20 mouse cellular contexts compared by ENCODE assay signal in the genomic region with DNA sequence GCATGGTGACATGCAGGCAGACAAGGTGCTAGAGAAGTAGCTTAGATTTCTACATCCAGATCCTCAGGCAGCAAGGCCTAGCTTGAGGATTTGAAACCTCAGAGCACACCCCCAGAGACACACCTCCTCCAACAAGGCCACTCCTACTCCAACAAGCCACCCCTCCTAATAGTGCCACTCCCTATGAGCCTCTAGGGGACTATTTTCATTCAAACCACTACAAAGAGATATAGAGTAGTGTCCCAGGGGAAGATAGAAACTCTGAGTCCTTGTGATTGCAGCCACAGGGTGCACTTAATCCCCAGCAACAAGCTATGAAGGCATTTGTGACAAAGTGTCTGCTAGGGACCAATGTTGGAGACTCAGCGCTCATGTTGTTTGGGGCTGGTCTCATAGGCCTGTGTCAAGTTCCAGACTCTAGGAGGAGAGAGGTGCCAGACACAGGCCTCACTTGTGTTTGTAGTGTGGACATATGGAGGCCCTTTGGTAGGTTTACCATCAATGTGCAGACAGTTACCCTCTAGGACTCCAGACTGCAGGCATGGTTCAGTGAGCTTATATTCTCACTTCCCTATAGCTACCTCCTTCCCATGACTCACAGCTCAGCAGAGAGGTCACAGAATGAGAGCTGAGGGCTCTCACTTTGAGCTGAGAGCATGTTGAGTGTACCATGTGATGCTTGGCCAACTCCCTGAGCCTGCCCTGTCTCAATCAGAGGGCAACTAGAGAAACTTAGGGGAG. TPM values are rescaled to one million over a fixed set of nuclear protein-coding genes. Genes with fewer than 3 reads are reported as not detected.
DNase-seq lines count a peak whose midpoint lies in the region; ATAC-seq and TF ChIP-seq lines count a peak whose summit lies in the region.
"Had no signal": no experiment of that assay in that cellular context is flagged by ENCODE, and none has a peak within 500 bp of the region (broad histone marks: within the 10 kb centered on the region; RNA-seq: fewer than 3 reads in every experiment).

No protein-coding gene starts in this region.

- H3K4me2 ChIP-seq in liver, embryonic 11.5 days: no peak overlapping the region
- no peak overlapping the region for H3K4me2 ChIP-seq in liver, embryonic 12.5 days
- H3K4me2 ChIP-seq in liver, postnatal 0 days (ENCODE audit: low read depth, low read length): no peak overlapping the region
- H3K4me2 ChIP-seq: embryonic facial prominence, embryonic 12.5 days; liver, embryonic 13.5 days had no signal

- no peak for TF ChIP-seq EP300 in liver, postnatal 0 days (IDR thresholded peaks at IDR 0.05; ENCODE audit: low read depth)

- TF ChIP-seq CTCF in liver, postnatal 0 days (IDR thresholded peaks at IDR 0.05; ENCODE audit: low read depth): no peak

- WGBS in liver, embryonic 11.5 days: 96% methylated on average over 1 of the region's 1 CpGs
- 100% methylated on average over 1 of the region's 1 CpGs for WGBS in liver, embryonic 12.5 days (ENCODE audit: insufficient replicate concordance)
- WGBS in liver, postnatal 0 days (ENCODE audit: insufficient replicate concordance): 95% methylated on average over 1 of the region's 1 CpGs

- H3K9ac ChIP-seq in liver, embryonic 11.5 days (ENCODE audit: low read depth, low read length): no peak overlapping the region
- no peak overlapping the region for H3K9ac ChIP-seq in liver, embryonic 12.5 days
- H3K9ac ChIP-seq in liver, postnatal 0 days (replicated peaks): no peak overlapping the region
- H3K9ac ChIP-seq: embryonic facial prominence, embryonic 12.5 days; liver, embryonic 13.5 days had no signal

- no peak overlapping the region for H3K27ac ChIP-seq in liver, embryonic 11.5 days (ENCODE audit: low read depth, low read length)
- no peak overlapping the region for H3K27ac ChIP-seq in liver, embryonic 12.5 days
- H3K27ac ChIP-seq in liver, postnatal 0 days (ENCODE audit: low read depth): no peak overlapping the region
- H3K27ac ChIP-seq: embryonic facial prominence, embryonic 12.5 days; liver, embryonic 13.5 days; midbrain, embryonic 10.5 days had no signal

- no peaks in the 10 kb centered on the region for H3K36me3 ChIP-seq in liver, embryonic 11.5 days (ENCODE audit: control insufficient read depth, insufficient read depth, low read length)
- no peaks in the 10 kb centered on the region for H3K36me3 ChIP-seq in liver, embryonic 12.5 days
- no peaks in the 10 kb centered on the region for H3K36me3 ChIP-seq in liver, postnatal 0 days (replicated peaks; ENCODE audit: insufficient read depth, low read length)
- H3K36me3 ChIP-seq: embryonic facial prominence, embryonic 12.5 days; liver, embryonic 13.5 days; midbrain, embryonic 10.5 days had no signal

- no peak overlapping the region for H3K4me3 ChIP-seq in liver, embryonic 11.5 days (ENCODE audit: low read depth, low read length)
- no peak overlapping the region for H3K4me3 ChIP-seq in liver, embryonic 12.5 days
- H3K4me3 ChIP-seq in liver, postnatal 0 days (ENCODE audit: low read depth, low read length): no peak overlapping the region
- H3K4me3 ChIP-seq: embryonic facial prominence, embryonic 12.5 days; liver, embryonic 13.5 days; midbrain, embryonic 10.5 days; myocyte had no signal

- intact Hi-C loops in left cerebral cortex, postnatal 25 days (cut with DNase I): no loop called here
- intact Hi-C loops in heart, postnatal 10 days (cut with DNase I): no loop called here

- no peak for DNase-seq in liver, embryonic 11.5 days (ENCODE audit: low spot score)
- DNase-seq in liver, postnatal 0 days: peak; percentile 13
- DNase-seq in thymus, postnatal 36 days: no peak
- DNase-seq in left cerebral cortex, postnatal 25 days (ENCODE audit: low spot score in 2 of 2): no peak
- no peak for DNase-seq in heart, postnatal 10 days
- no peak for DNase-seq in layer of hippocampus, postnatal 36 days
- DNase-seq: cerebellum, adult 8-10 months; heart, adult 18-20 months; heart, postnatal 14 days; kidney, postnatal 10 days; liver, embryonic 13.5 days; thymus, postnatal 14 days had no signal

- H3K4me1 ChIP-seq in liver, embryonic 11.5 days (replicated peaks; ENCODE audit: control insufficient read depth, insufficient read depth, low read length): no peaks in the 10 kb centered on the region
- H3K4me1 ChIP-seq in liver, embryonic 12.5 days: no peaks in the 10 kb centered on the region
- H3K4me1 ChIP-seq in liver, postnatal 0 days (ENCODE audit: insufficient read depth): no peaks in the 10 kb centered on the region
- H3K4me1 ChIP-seq: embryonic facial prominence, embryonic 12.5 days; liver, embryonic 13.5 days; midbrain, embryonic 10.5 days had no signal

- 0 out of 2 replicates have a peak, but pooled peaks have one; percentile 29 for ATAC-seq in liver, embryonic 11.5 days (replicated peaks; ENCODE audit: low FRiP score)
- ATAC-seq in liver, embryonic 12.5 days: no peak
- ATAC-seq in liver, postnatal 0 days: peak; percentile 83
- peak; percentile 96 for ATAC-seq in megakaryocyte, adult 5-6 weeks (ENCODE audit: poor library complexity, severe bottlenecking)

- H3K27me3 ChIP-seq in liver, embryonic 11.5 days (replicated peaks; ENCODE audit: control insufficient read depth, insufficient read depth, low read length): no peaks in the 10 kb centered on the region
- no peaks in the 10 kb centered on the region for H3K27me3 ChIP-seq in liver, embryonic 12.5 days (replicated peaks)
- no peaks in the 10 kb centered on the region for H3K27me3 ChIP-seq in liver, postnatal 0 days (ENCODE audit: insufficient read depth, low read length)
- H3K27me3 ChIP-seq: embryonic facial prominence, embryonic 12.5 days; liver, embryonic 13.5 days had no signal

- no peaks in the 10 kb centered on the region for H3K9me3 ChIP-seq in liver, embryonic 11.5 days (ENCODE audit: control insufficient read depth, low read length)
- H3K9me3 ChIP-seq in liver, embryonic 12.5 days (replicated peaks): no peaks in the 10 kb centered on the region
- H3K9me3 ChIP-seq in liver, postnatal 0 days (ENCODE audit: low read length): no peaks in the 10 kb centered on the region
- H3K9me3 ChIP-seq: embryonic facial prominence, embryonic 12.5 days; liver, embryonic 13.5 days; midbrain, embryonic 10.5 days had no signal

RNA-seq across cellular contexts. Expression of gene Cst11, which starts 7.5 kb away (rescaled TPM):
- not detected in 2 replicates for polyA plus RNA-seq in liver, embryonic 11.5 days (2014; fragmentation: Nextera tagmentation; extraction: Ambion mirVana)
- not detected in 2 replicates for polyA plus RNA-seq in liver, embryonic 12.5 days (2016; fragmentation: Nextera tagmentation; extraction: Ambion mirVana)
- polyA plus RNA-seq in liver, postnatal 0 days (2015; fragmentation: Nextera tagmentation; extraction: Ambion mirVana): not detected in 2 replicates
- not detected in 2 replicates for total RNA-seq in megakaryocyte, adult 5-6 weeks (2015)
- total RNA-seq in megakaryocyte, adult 5-6 weeks (2017): not detected in 2 replicates
- total RNA-seq in left cerebral cortex, postnatal 25 days (2021): not detected
- not detected for total RNA-seq in heart, postnatal 10 days (2021)
- total RNA-seq in layer of hippocampus, postnatal 36 days (2021): not detected
- total RNA-seq: adrenal gland, adult 18-20 months; heart, adult 18-20 months; heart, postnatal 14 days; left cerebral cortex, postnatal 10 days had no signal
- polyA plus RNA-seq: embryonic facial prominence, embryonic 12.5 days; forebrain, embryonic 11.5 days; liver, embryonic 13.5 days; midbrain, embryonic 10.5 days; myocyte had no signal

RNA-seq across cellular contexts. Expression of gene Cstl1, which starts 13.7 kb away (rescaled TPM):
- not detected in 2 replicates for polyA plus RNA-seq in liver, embryonic 11.5 days (2014; fragmentation: Nextera tagmentation; extraction: Ambion mirVana)
- not detected in 2 replicates for polyA plus RNA-seq in liver, embryonic 12.5 days (2016; fragmentation: Nextera tagmentation; extraction: Ambion mirVana)
- not detected in 2 replicates for polyA plus RNA-seq in liver, postnatal 0 days (2015; fragmentation: Nextera tagmentation; extraction: Ambion mirVana)
- not detected in 2 replicates for total RNA-seq in megakaryocyte, adult 5-6 weeks (2015)
- total RNA-seq in megakaryocyte, adult 5-6 weeks (2017): not detected in 2 replicates
- total RNA-seq in left cerebral cortex, postnatal 25 days (2021): under 1 TPM in 1 of 2 experiments, not detected in 1; 0.99 TPM
- not detected for total RNA-seq in heart, postnatal 10 days (2021)
- total RNA-seq in layer of hippocampus, postnatal 36 days (2021): 1 to 10 TPM in 1 of 2 experiments, under 1 TPM in 1; 0.55 to 1.6 TPM
- total RNA-seq: heart, adult 18-20 months; heart, postnatal 14 days; left cerebral cortex, postnatal 10 days had no signal
- polyA plus RNA-seq: embryonic facial prominence, embryonic 12.5 days; forebrain, embryonic 11.5 days; liver, embryonic 13.5 days; midbrain, embryonic 10.5 days had no signal

RNA-seq across cellular contexts. Expression of gene 8030411F24Rik, which starts 18.0 kb away (rescaled TPM):
- not detected in 2 replicates for polyA plus RNA-seq in liver, embryonic 11.5 days (2014; fragmentation: Nextera tagmentation; extraction: Ambion mirVana)
- polyA plus RNA-seq in liver, embryonic 12.5 days (2016; fragmentation: Nextera tagmentation; extraction: Ambion mirVana): not detected in 2 replicates
- not detected in 2 replicates for polyA plus RNA-seq in liver, postnatal 0 days (2015; fragmentation: Nextera tagmentation; extraction: Ambion mirVana)
- not detected in 2 replicates for total RNA-seq in megakaryocyte, adult 5-6 weeks (2015)
- not detected in 2 replicates for total RNA-seq in megakaryocyte, adult 5-6 weeks (2017)
- not detected for total RNA-seq in left cerebral cortex, postnatal 25 days (2021)
- not detected for total RNA-seq in heart, postnatal 10 days (2021)
- total RNA-seq in layer of hippocampus, postnatal 36 days (2021): not detected
- total RNA-seq: adrenal gland, adult 18-20 months; heart, adult 18-20 months; heart, postnatal 14 days; left cerebral cortex, postnatal 10 days had no signal
- polyA plus RNA-seq: embryonic facial prominence, embryonic 12.5 days; forebrain, embryonic 11.5 days; liver, embryonic 13.5 days; midbrain, embryonic 10.5 days; myocyte had no signal

RNA-seq across cellular contexts. Expression of gene Cst12, which starts 25.3 kb away (rescaled TPM):
- polyA plus RNA-seq in liver, embryonic 11.5 days (2014; fragmentation: Nextera tagmentation; extraction: Ambion mirVana): not detected in 2 replicates
- polyA plus RNA-seq in liver, embryonic 12.5 days (2016; fragmentation: Nextera tagmentation; extraction: Ambion mirVana): not detected in 2 replicates
- not detected in 2 replicates for polyA plus RNA-seq in liver, postnatal 0 days (2015; fragmentation: Nextera tagmentation; extraction: Ambion mirVana)
- not detected in 2 replicates for total RNA-seq in megakaryocyte, adult 5-6 weeks (2015)
- total RNA-seq in megakaryocyte, adult 5-6 weeks (2017): not detected in 2 replicates
- 1 to 10 TPM; 2.4 to 2.7 TPM for total RNA-seq in left cerebral cortex, postnatal 25 days (2021)
- 1 to 10 TPM; 1.1 to 1.4 TPM for total RNA-seq in heart, postnatal 10 days (2021)
- total RNA-seq in layer of hippocampus, postnatal 36 days (2021): 1 to 10 TPM; 3.3 to 3.7 TPM
- total RNA-seq: adrenal gland, adult 18-20 months; left cerebral cortex, postnatal 10 days had no signal
- polyA plus RNA-seq: embryonic facial prominence, embryonic 12.5 days; forebrain, embryonic 11.5 days; liver, embryonic 13.5 days; midbrain, embryonic 10.5 days; myocyte had no signal

RNA-seq across cellular contexts. Expression of gene Napb, which starts 31.6 kb away (rescaled TPM):
- polyA plus RNA-seq in liver, embryonic 11.5 days (2014; fragmentation: Nextera tagmentation; extraction: Ambion mirVana): 1.4 and 1.5 TPM in 2 replicates
- polyA plus RNA-seq in liver, embryonic 12.5 days (2016; fragmentation: Nextera tagmentation; extraction: Ambion mirVana): 0.56 and 0.62 TPM in 2 replicates
- 0.39 and 0.41 TPM in 2 replicates for polyA plus RNA-seq in liver, postnatal 0 days (2015; fragmentation: Nextera tagmentation; extraction: Ambion mirVana)
- total RNA-seq in megakaryocyte, adult 5-6 weeks (2015): 0.36 and 0.57 TPM in 2 replicates
- total RNA-seq in megakaryocyte, adult 5-6 weeks (2017): 0.29 and 0.53 TPM in 2 replicates
- total RNA-seq in left cerebral cortex, postnatal 25 days (2021): 100 to 1,000 TPM; 333 to 361 TPM
- total RNA-seq in heart, postnatal 10 days (2021): 1 to 10 TPM; 2.1 to 2.5 TPM
- total RNA-seq in layer of hippocampus, postnatal 36 days (2021): 100 to 1,000 TPM; 295 to 320 TPM
